Mouse (Mus musculus): ENCODE measurements around the gene Sorcs2. TPM values are rescaled to one million over a fixed set of nuclear protein-coding genes. Genes with fewer than 3 reads are reported as not detected.
"Not testable (repeated sequence)": the region's sequence is repeated elsewhere in the genome, so short reads cannot be mapped to it uniquely, and the experiment has no call there.

Gene Sorcs2
- polyA plus RNA-seq, 1 experiment from 2014 or later, result 25.4 TPM

DNA sequence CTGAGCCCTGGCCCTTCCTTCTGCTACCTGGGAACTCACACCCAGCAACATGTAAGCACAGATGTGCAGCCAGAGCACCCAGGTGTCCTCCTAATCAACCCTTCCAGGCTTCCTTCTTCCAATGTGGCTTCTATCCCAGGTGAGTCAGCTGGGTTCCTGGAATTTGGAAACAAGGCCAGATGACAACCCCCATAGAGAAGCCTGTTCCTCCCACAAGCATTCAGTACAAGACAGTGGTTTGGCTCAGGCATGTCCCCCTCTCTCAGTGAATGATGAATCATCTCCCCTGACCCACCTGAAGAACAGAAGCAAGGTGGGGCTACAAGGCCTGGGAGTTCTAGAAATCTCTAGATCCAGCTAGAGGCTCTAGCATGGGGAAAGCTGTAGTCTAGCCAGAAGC, 24.8 kb upstream of the Sorcs2 start:
- Histone ChIP-seq H3K4me2 (no peak overlapping the region), H3K4me1 (no peaks in the 10 kb centered on the region; the same call in 1 of the 2 replicates), H3K9me3 (no peaks in the 10 kb centered on the region), H3K36me3 (no peaks in the 10 kb centered on the region), H3K9ac (no peak overlapping the region), H3K4me3 (no peak overlapping the region), H3K27ac (no peak overlapping the region), H3K27me3 (no peaks in the 10 kb centered on the region)
- ATAC-seq (ENCODE audit: insufficient number of reproducible peaks, low FRiP score, low TSS enrichment, low read depth), result no peak

DNA sequence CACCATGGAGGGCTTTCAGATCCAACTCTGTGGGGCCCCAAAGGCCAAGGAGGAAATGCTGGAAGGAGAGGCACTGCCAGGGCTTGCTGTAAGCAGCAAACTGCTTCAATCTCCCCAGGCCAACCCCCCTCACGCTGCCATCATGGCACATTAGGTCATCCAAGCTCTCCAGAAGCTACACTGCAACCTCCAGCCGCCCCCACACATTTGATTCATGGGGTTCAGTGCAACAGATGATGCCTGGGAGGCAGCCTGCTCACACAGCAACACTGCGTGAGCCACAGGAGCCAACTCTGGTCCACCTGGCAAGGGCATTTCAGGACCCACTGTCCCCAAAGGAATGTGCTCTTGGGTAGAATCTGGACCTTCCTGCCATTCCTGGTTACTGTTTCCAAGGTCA, 21.9 kb upstream of the Sorcs2 start:
- no peaks in the 10 kb centered on the region; the same call in 1 of the 2 replicates for H3K4me1 ChIP-seq
- H3K9ac ChIP-seq, result no peak overlapping the region
- H3K36me3 ChIP-seq, result no peaks in the 10 kb centered on the region
- H3K9me3 ChIP-seq, result no peaks in the 10 kb centered on the region
- H3K4me2 ChIP-seq, result no peak overlapping the region
- H3K27me3 ChIP-seq, result no peaks in the 10 kb centered on the region
- no peak overlapping the region for H3K4me3 ChIP-seq
- no peak overlapping the region for H3K27ac ChIP-seq
- 80% methylated on average over 3 of the region's 3 CpGs for WGBS
- no peak for ATAC-seq (ENCODE audit: insufficient number of reproducible peaks, low FRiP score, low TSS enrichment, low read depth)

DNA sequence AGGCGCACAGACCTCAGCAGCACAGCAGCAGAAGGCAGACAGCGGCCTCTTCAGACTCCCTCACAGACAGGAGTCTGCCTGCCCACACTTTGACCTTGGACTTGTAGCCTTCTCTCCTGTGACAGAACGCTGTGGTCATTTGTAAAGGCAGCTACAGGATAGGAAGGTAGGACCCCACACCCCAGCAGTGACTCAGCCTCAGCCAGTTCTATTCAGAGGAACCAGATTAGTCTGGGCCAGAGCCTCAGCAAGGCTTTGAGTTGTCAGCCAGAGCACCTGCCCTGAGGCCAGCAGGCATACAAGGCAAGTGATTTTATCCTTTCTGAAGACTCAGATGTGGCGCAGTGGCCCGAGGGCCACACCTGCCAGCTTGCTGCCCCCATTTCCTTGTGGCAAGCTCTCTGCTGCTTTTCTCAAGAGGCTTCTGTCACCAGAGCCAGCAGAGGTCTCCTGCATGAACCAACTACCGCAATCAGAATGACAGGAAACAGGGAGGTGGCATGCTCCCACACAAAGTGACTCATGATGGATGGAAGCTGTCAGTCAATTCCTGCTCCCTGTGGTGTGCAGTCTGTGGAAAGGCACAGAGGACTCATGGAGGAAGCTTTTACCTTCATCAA, 16.9 kb upstream of the Sorcs2 start:
- H3K9me3 ChIP-seq, result no peaks in the 10 kb centered on the region
- 0 out of 2 replicates have a peak, but pooled peaks cover 3% of the 10 kb centered on the region for H3K4me1 ChIP-seq
- no peak overlapping the region for H3K9ac ChIP-seq
- H3K4me3 ChIP-seq, result no peak overlapping the region
- no peaks in the 10 kb centered on the region for H3K27me3 ChIP-seq
- no peak overlapping the region for H3K27ac ChIP-seq
- no peak for ATAC-seq (ENCODE audit: insufficient number of reproducible peaks, low FRiP score, low TSS enrichment, low read depth)
- 59% methylated on average over 6 of the region's 6 CpGs for WGBS
- no peak overlapping the region for H3K4me2 ChIP-seq
- H3K36me3 ChIP-seq, result no peaks in the 10 kb centered on the region

DNA sequence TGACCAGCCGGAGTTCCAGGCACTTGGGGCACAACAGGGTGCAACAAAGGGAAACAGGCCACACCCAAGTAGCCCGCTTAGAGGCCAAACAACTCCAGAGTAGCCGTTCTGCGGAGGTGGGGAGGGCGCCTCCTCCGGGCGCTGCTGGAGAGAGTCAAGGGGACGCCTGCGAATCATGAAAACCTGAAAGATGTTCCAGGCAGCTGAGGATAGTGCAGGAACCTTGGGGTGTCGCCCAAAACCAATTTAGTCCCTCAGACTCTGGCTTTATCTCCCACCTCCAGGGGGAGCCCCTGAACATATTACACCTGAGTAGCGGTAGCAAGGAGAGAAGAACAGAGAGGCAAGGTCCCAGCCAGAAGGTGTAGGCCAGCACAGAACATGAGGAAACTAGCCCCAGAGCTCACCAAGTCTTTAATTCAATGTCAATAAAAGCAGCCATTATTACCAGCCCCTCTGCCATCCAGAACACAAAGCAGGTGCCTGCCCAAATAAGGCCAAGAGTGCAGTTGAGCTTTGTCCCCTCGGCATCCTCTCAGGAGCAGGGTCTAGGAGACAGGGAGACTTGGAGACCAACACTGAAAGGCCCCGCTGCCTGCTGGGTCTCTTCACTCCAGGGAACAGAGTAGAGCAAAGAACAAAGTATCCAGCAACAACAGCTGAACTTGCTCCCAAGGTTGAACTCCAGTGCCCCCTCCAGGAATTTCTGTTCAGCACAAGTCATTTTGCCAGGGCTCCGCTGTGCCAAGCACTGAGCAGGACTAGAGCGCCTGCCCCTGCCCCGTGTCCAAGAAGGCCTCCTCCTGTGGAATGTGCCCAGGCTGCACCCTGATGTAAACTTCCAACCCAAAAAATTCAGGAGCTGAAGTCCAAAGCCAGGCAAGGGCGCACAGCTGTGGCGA, 775 bp upstream of the Sorcs2 start:
- H3K9me3 ChIP-seq, result no peaks in the 10 kb centered on the region
- 13% methylated on average over 18 of the region's 18 CpGs for WGBS
- no peak overlapping the region for H3K4me3 ChIP-seq
- peaks cover 47% of the 10 kb centered on the region for H3K4me1 ChIP-seq
- H3K27ac ChIP-seq, result no peak overlapping the region
- 0 out of 2 replicates have a peak overlapping the region, but pooled peaks have one; percentile 10 for H3K4me2 ChIP-seq
- H3K36me3 ChIP-seq, result no peaks in the 10 kb centered on the region
- no peak overlapping the region for H3K9ac ChIP-seq
- peaks cover 24% of the 10 kb centered on the region for H3K27me3 ChIP-seq
- ATAC-seq (ENCODE audit: insufficient number of reproducible peaks, low FRiP score, low TSS enrichment, low read depth), result no peak

DNA sequence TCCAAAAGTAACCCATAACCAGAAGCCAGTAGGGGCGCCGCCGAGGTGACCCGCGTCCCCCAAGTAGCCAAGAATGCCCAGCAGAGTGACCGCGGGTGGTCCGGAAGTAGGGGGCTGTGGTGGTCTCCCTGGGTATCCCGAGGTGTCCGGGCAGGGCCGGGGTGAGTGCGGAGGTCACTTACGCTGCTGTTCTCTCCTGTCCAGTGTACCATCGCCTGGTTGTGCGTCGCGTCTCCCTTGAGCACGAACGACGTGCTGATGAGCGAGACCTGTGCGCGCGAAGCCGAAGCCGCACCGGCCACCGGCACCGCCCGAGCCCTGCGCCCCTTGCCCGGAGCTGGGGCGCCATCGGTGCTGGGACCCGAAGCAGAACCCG, 567 bp downstream of the Sorcs2 start:
- no peak for ATAC-seq (ENCODE audit: insufficient number of reproducible peaks, low FRiP score, low TSS enrichment, low read depth)
- Histone ChIP-seq H3K9ac (peak overlapping the region; percentile 83), H3K27ac (peak overlapping the region; percentile 38; the same call in 1 of the 2 replicates), H3K9me3 (no peaks in the 10 kb centered on the region), H3K4me2 (peak overlapping the region; percentile 99), H3K4me1 (peaks cover 50% of the 10 kb centered on the region), H3K36me3 (no peaks in the 10 kb centered on the region), H3K27me3 (peaks cover 20% of the 10 kb centered on the region), H3K4me3 (peak overlapping the region; percentile 80)
- WGBS, result under 1% methylated on average over 36 of the region's 36 CpGs

DNA sequence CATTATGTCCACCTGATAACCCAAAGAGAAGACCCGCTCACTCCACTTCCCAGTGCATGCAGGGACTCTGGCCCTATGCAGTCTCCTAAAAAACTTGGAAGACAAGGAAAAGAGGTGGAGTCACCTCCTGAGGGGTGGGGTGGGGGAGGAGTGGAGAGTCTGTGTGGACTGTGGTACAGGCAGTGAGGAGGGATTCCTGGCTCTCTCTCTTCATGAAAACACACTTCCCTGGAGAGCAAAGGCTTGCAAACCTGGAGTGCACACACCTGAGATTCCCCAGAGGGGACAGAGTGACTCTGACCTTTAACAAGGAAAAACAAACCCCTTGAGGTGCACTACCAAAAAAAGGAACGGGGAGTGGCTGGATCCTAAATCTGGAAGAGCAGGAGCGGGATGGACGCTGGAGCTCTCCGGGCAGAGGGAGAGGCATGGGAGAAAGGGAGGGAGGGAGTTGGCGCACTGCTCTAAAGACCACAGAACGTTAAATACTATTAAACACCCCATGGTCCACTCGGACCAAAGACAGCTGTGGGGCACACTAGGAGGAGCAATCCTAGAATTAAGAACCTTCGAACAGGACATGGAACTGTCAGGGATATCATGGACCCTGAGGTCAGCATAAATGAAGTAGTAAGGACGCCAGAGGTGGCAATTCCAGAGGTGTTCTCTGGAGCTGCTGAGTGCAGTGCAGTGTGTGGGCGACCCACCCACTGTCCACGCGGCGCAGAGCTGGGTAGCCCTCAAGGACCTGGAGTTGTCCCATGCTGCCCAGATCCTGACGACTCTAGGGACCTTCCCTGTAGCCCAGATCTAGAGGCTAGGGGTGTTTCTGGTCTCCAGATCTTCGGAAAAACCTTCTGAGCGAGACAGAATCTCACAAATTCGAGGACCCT, 1.2 kb downstream of the Sorcs2 start:
- H3K4me1 ChIP-seq, result peaks cover 50% of the 10 kb centered on the region

DNA sequence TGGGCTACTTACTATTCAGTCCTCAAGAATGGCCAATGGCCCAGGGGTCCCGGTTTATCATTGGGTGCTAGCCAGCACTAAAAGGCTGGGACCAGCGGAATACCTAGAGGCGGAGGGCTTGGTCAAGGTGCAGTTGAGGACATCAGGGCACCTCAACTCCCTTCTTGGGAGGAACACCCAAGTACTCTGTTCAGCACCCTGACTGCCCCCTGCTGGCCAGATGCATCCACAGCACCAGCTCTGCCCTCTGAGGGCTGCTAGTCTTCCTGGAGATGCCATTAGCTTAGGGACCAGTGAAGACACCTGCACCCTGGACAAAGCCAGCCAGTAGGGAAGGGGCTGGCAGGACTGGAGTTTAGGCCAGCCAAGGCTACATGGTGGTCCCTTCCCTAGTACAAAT, 1.9 kb downstream of the Sorcs2 start:
- Histone ChIP-seq H3K27me3 (peaks cover 16% of the 10 kb centered on the region), H3K4me3 (peak overlapping the region; percentile 80), H3K9me3 (no peaks in the 10 kb centered on the region), H3K27ac (no peak overlapping the region), H3K9ac (no peak overlapping the region), H3K36me3 (no peaks in the 10 kb centered on the region), H3K4me2 (peak overlapping the region; percentile 99), H3K4me1 (peaks cover 50% of the 10 kb centered on the region)
- 67% methylated on average over 3 of the region's 3 CpGs for WGBS
- ATAC-seq (ENCODE audit: insufficient number of reproducible peaks, low FRiP score, low TSS enrichment, low read depth), result no peak

More for the DNA sequence above, 1.2 kb downstream of the Sorcs2 start:
- H3K9me3 ChIP-seq, result no peaks in the 10 kb centered on the region
- WGBS, result 3% methylated on average over 18 of the region's 18 CpGs
- peak overlapping the region; percentile 80 for H3K4me3 ChIP-seq
- H3K27ac ChIP-seq, result no peak overlapping the region; the same call in 1 of the 2 replicates
- H3K9ac ChIP-seq, result peak overlapping the region; percentile 83
- peak overlapping the region; percentile 99 for H3K4me2 ChIP-seq
- no peaks in the 10 kb centered on the region for H3K36me3 ChIP-seq
- no peak for ATAC-seq (ENCODE audit: insufficient number of reproducible peaks, low FRiP score, low TSS enrichment, low read depth)
- peaks cover 20% of the 10 kb centered on the region for H3K27me3 ChIP-seq

DNA sequence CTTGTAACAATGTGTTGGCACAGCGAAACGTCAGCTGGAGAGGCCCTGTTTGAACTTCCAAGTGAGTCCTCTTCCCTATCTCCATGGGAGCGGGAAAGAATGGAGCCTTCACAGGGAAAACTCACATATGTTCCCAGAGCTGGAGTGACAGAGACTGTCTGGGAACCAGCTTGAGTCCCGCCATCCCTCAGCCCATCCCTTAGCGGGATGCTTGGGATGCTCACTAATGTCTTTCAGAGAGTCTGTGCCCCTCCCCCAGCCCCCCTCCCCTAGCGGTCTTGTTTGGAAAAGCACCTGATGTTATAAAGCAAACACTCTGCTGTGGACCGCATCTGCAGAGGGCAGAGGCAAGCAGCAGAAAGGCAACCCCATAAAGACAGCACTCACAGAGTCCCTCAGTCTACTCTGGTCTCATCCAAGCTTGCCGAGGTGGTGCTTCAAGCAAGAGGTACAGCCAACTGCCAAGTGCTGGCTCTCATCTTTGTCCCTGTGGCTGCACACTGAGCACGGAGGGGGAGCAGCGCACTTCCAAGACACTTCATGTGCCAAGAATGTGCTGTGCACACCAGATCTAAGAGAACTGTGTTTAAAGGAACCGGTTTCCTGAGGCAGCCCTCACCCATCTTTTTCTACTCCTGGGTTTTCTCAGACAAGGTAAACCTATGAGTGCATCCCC, 3.0 kb downstream of the Sorcs2 start:
- H3K36me3 ChIP-seq, result no peaks in the 10 kb centered on the region
- H3K27ac ChIP-seq, result no peak overlapping the region; the same call in 1 of the 2 replicates
- no peak for ATAC-seq (ENCODE audit: insufficient number of reproducible peaks, low FRiP score, low TSS enrichment, low read depth)
- no peaks in the 10 kb centered on the region for H3K9me3 ChIP-seq
- H3K27me3 ChIP-seq, result peaks cover 7% of the 10 kb centered on the region; the same call in 1 of the 2 replicates
- H3K9ac ChIP-seq, result no peak overlapping the region
- peaks cover 59% of the 10 kb centered on the region for H3K4me1 ChIP-seq
- 48% methylated on average over 11 of the region's 11 CpGs for WGBS
- H3K4me3 ChIP-seq, result no peak overlapping the region
- H3K4me2 ChIP-seq, result peak overlapping the region; percentile 0; the same call in 1 of the 2 replicates

DNA sequence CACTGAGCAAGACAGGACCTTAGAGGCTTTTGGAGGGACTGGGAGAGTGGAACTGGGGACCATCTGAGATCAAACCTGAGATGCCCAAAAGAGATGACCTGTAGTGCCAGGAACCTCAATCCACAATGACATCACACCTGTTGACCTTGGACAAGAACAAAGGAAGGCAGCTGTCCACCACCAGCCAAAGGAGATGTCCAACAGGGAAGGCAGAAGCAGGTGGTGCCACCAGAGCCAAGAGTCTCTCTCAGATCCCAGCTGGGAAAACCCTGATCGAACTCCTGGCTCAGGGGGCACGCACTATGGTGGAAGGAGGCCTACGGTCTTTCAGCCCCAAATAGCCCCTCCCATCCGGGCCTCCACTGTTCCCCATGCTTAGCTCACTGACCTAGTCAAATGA, 6.2 kb downstream of the Sorcs2 start:
- H3K4me2 ChIP-seq, result no peak overlapping the region
- H3K9ac ChIP-seq, result no peak overlapping the region
- no peaks in the 10 kb centered on the region for H3K27me3 ChIP-seq
- no peak for ATAC-seq (ENCODE audit: insufficient number of reproducible peaks, low FRiP score, low TSS enrichment, low read depth)
- no peak overlapping the region for H3K27ac ChIP-seq
- 81% methylated on average over 4 of the region's 4 CpGs for WGBS
- H3K9me3 ChIP-seq, result no peaks in the 10 kb centered on the region
- peaks cover 52% of the 10 kb centered on the region for H3K4me1 ChIP-seq
- no peak overlapping the region for H3K4me3 ChIP-seq
- no peaks in the 10 kb centered on the region for H3K36me3 ChIP-seq

DNA sequence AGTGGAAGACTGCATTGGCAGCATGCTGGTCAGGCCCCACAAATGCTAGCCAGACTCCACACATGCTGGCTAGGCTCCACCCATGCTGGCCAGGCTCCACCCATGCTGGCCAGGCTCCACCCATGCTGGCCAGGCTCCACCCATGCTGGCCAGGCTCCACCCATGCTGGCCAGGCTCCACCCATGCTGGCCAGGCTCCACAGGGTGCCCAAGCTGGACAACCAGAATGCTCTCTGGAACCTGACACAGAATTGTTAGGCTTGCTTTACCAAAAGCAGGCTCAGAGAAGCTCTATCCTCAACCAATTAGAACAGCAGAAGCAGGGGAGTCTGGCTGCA, 7.4 kb downstream of the Sorcs2 start:
- not testable (repeated sequence) for H3K9ac ChIP-seq; H3K36me3 ChIP-seq; H3K9me3 ChIP-seq; H3K4me2 ChIP-seq; H3K4me3 ChIP-seq; ATAC-seq (ENCODE audit: insufficient number of reproducible peaks, low FRiP score, low TSS enrichment, low read depth); H3K27me3 ChIP-seq
- Histone ChIP-seq H3K4me1 (peaks cover 48% of the 10 kb centered on the region), H3K27ac (peak overlapping the region; percentile 68; the same call in 1 of the 2 replicates)
